Mouse (Mus musculus) neutrophil, adult 83 days (primary cell): ENCODE measurements around the gene Izumo2. TPM values are rescaled to one million over a fixed set of nuclear protein-coding genes. Genes with fewer than 3 reads are reported as not detected.

ENCODE experiments used
- total RNA-seq, 2 experiments: library from RNA; stranded (reverse); gene quantifications; one replicate each; pipeline ENCODE4 v1.2.4; 2023

The Izumo2 gene
- total RNA-seq: not detected

DNA sequence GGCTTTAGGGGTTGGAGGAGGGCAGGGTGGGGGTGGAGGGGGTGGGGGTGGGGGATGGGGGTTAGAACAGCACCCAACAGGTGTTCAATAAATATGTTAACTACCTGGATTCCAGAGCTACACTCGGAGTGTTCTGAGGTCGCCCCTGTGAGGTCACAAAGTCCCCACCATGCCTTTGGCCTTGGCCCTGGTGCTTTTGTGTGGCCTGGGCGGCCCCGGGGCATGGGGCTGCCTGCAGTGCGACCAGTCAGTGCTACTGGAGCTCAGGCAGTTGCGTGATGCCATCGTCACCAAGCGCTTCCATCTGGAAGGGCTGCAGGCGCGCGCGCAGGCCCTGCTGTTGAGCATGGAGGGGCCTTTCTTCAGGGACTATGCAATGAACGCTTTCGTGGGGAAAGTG lies at the start of gene Izumo2:
Gene Izumo2 (plus strand): TSS at position 169 of the 400 bp plus-strand sequence.

DNA sequence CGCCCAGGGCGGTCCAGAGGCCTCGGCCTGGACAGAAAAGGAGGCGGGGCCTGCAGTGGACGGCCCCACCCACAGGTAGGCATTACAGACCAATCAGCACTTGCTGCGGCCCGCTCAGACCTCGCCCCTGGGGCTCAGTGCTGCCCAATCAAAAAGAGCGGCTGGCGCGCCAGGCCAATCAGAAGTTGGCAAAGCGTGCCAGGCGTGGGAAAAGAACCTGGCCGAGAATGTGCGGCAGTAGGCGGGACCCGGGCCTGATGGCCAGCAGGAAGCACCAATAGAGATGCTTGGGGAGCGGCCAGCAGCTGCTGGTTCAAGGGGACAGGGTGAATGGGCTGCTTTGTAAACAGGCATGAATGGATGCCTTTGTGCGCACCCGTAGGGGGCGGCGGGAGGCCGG lies 37.7 kb upstream of the Izumo2 start, which contains the start of gene Myh14:
Gene Myh14 (minus strand): TSS at position 41 of the 400 bp plus-strand sequence.

DNA sequence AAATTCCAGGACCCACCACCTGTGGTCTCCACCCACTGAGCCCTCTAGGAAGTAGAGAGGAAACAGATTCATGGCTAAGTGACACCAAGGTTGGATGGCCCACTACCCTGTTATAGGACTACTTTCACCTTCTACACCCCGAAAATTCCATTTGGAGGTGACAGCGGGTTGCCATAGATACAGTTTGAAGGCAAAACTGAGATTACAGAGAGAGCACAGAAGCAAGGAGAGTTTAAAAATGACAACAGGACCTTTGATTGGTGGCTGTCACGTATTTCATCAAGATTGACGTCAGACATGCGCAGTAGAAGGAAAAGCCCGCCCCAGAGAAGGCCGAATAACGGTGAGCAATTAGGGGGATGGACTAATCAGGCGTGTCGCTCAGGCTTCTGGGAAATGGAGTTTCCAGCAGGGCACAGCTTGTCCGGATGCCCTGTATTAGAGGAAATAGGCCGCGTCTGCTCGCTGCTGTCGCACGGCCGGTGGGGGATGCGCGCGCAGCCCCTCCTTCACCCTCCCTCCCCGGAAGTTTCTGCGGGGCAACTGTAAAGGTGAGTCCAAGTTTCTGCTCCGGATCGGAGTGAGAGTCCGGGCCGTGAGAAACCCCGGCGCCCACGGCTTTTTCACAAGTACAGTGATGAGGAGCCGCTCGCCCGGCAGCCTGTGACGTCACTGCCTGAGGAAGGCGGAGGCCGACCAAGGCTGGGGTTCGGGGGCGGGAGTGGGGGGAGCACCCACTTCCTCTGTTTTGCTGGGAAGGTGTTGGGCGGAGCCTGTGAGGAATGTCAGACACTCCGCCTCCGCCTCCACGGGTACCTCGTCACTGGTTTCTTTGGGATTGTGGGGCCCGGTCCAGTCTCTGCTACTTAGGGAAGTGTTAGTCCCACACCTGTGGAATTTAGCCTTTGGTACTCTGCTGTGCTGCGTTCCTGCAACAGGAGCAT lies 39.8 kb downstream of the Izumo2 start, which contains the start of gene Vrk3:
Gene Vrk3 (plus strand): TSS at position 313 of the 944 bp plus-strand sequence.

DNA sequence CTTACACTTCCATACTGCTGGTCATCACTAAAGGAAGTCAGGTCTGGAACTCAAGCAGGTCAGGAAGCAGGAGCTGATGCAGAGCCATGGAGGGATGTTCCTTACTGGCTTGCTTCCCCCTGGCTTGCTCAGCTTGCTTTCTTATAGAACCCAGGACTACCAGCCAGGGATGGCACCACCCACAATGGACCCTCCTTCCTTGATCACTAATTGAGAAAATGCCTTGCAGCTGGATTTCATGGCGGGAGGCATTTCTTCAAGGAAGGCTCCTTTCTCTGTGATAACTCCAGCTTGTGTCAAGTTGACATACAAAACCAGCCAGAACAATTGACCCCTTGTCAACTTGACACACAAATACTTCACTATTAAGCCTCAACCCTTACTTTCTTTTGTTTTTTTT lies 42.4 kb downstream of the Izumo2 start, which contains the start of gene Zfp473:
Gene Zfp473 (minus strand): TSS at position 101 of the 400 bp plus-strand sequence.

Other genes starting within 250 kb of the Izumo2 start
- not detected for gene Aspdh, start 243.4 kb upstream of the Izumo2 start, total RNA-seq
- 10 to 100 TPM; 37.7 to 41.6 TPM for gene Josd2, start 240.8 kb upstream of the Izumo2 start, total RNA-seq
- gene Emc10, start 212.2 kb upstream of the Izumo2 start, total RNA-seq: 10 to 100 TPM; 32.7 to 36.4 TPM
- 1 to 10 TPM; 2.4 to 7.1 TPM for gene Fam71e1, start 212.2 kb upstream of the Izumo2 start, total RNA-seq
- gene Mybpc2, start 184.1 kb upstream of the Izumo2 start, total RNA-seq: under 1 TPM in 1 of 2 experiments, not detected in 1; 0.13 TPM
- gene Spib, start 176.7 kb upstream of the Izumo2 start, total RNA-seq: 1 to 10 TPM; 3.1 to 5.3 TPM
- 10 to 100 TPM; 57.0 to 70.9 TPM for gene Pold1, start 159.9 kb upstream of the Izumo2 start, total RNA-seq
- gene Nr1h2, start 154.8 kb upstream of the Izumo2 start, total RNA-seq: 100 to 1,000 TPM; 255 to 301 TPM
- 100 to 1,000 TPM; 142 to 164 TPM for gene Napsa, start 136.4 kb upstream of the Izumo2 start, total RNA-seq
- under 1 TPM; 0.64 to 0.75 TPM for gene Kcnc3, start 118.1 kb upstream of the Izumo2 start, total RNA-seq
- not detected for gene Myh14, start 37.9 kb upstream of the Izumo2 start, total RNA-seq
- gene Vrk3, start 39.7 kb downstream of the Izumo2 start, total RNA-seq: 10 to 100 TPM; 49.7 to 52.8 TPM
- 1 to 10 TPM; 1.4 to 1.9 TPM for gene Zfp473, start 42.3 kb downstream of the Izumo2 start, total RNA-seq
- 10 to 100 TPM; 44.3 to 53.6 TPM for gene Nup62, start 107.3 kb downstream of the Izumo2 start, total RNA-seq
- 1 to 10 TPM; 1.5 to 1.7 TPM for gene Il4i1, start 107.6 kb downstream of the Izumo2 start, total RNA-seq
- gene Atf5, start 107.9 kb downstream of the Izumo2 start, total RNA-seq: 1 to 10 TPM; 5.6 to 6.6 TPM
- 10 to 100 TPM; 13.9 to 17.4 TPM for gene Akt1s1, start 140.2 kb downstream of the Izumo2 start, total RNA-seq
- 10 to 100 TPM; 33.5 to 33.6 TPM for gene Tbc1d17, start 140.3 kb downstream of the Izumo2 start, total RNA-seq
- gene Pnkp, start 148.4 kb downstream of the Izumo2 start, total RNA-seq: 100 to 1,000 TPM; 379 to 392 TPM
- 10 to 100 TPM; 33.3 to 35.2 TPM for gene Ptov1, start 161.0 kb downstream of the Izumo2 start, total RNA-seq
- gene Med25, start 184.0 kb downstream of the Izumo2 start, total RNA-seq: 10 to 100 TPM; 36.7 to 44.1 TPM
- 1 to 10 TPM; 5.7 to 7.4 TPM for gene Fuz, start 187.3 kb downstream of the Izumo2 start, total RNA-seq
- 10 to 100 TPM; 70.1 to 74.6 TPM for gene Ap2a1, start 220.8 kb downstream of the Izumo2 start, total RNA-seq
- not detected for gene Tsks, start 234.5 kb downstream of the Izumo2 start, total RNA-seq